Mouse (Mus musculus) embryonic facial prominence, embryonic 13.5 days (tissue): ENCODE data around the gene Vps52. TPM values are rescaled to one million over a fixed set of nuclear protein-coding genes. Genes with fewer than 3 reads are reported as not detected.

ENCODE experiments used
- ATAC-seq: fragments of 200-750 bp; cut with Nextera tagmentation; 2 replicates; pipeline ENCODE4 v1.8.0; 2017; ENCODE audit warnings: low read depth; ENCODE audit not compliant: insufficient number of reproducible peaks, insufficient read depth, low FRiP score, low TSS enrichment
- H3K27ac ChIP-seq: fragments of 300-500 bp; sonication (generic); 2 replicates; pipeline ENCODE4 v1.5.1; 2015; ENCODE audit warnings: moderate library complexity, mild to moderate bottlenecking, inconsistent platforms
- H3K27me3 ChIP-seq: fragments of 300-500 bp; sonication (generic); 2 replicates; pipeline ENCODE4 v1.6.1; 2015; ENCODE audit warnings: mild to moderate bottlenecking, inconsistent platforms
- H3K36me3 ChIP-seq: fragments of 300-500 bp; sonication (generic); 2 replicates; pipeline ENCODE4 v1.6.1; 2015; ENCODE audit warnings: mild to moderate bottlenecking, inconsistent platforms
- H3K4me1 ChIP-seq: fragments of 300-500 bp; sonication (generic); 2 replicates; pipeline ENCODE4 v1.6.1; 2015; ENCODE audit warnings: inconsistent platforms
- H3K4me2 ChIP-seq: fragments of 300-500 bp; sonication (generic); 2 replicates; pipeline ENCODE4 v1.6.1; 2015; ENCODE audit warnings: moderate library complexity, mild to moderate bottlenecking, inconsistent platforms
- H3K4me3 ChIP-seq: fragments of 300-500 bp; sonication (generic); 2 replicates; pipeline ENCODE4 v1.5.1; 2015; ENCODE audit warnings: mild to moderate bottlenecking, inconsistent platforms
- H3K9ac ChIP-seq: fragments of 300-500 bp; sonication (generic); 2 replicates; pipeline ENCODE4 v1.6.1; 2015; ENCODE audit warnings: mild to moderate bottlenecking, inconsistent platforms
- H3K9me3 ChIP-seq: fragments of 300-500 bp; sonication (generic); 2 replicates; pipeline ENCODE4 v1.6.1; 2016; ENCODE audit warnings: inconsistent platforms
- WGBS: fragments of 180-500 bp; shearing (Covaris S2); methylation state at CpG from one replicate; pipeline ENCODE4 v1.1.7; 2015; ENCODE audit warnings: mixed read lengths; 5-methylcytosine and 5-hydroxymethylcytosine counted together
- polyA plus RNA-seq: library from polyadenylated mRNA; unstranded; fragments of >200 nt; fragmentation: Nextera tagmentation; extraction: Ambion mirVana; gene quantifications from 2 replicates; pipeline ENCODE4 v1.2.1, GENCODE M21; 2015

Vps52 gene
- polyA plus RNA-seq, 1 experiment from 2014 or later, result 49.6 TPM

- peaks cover 66% of the 10 kb centered on the region for H3K36me3 ChIP-seq
- WGBS, result 95% methylated on average over 13 of the region's 13 CpGs
- no peak overlapping the region for H3K9ac ChIP-seq
- no peak overlapping the region for H3K4me3 ChIP-seq
- no peak overlapping the region for H3K27ac ChIP-seq
- peaks cover 19% of the 10 kb centered on the region for H3K4me1 ChIP-seq
- no peak for ATAC-seq
- H3K27me3 ChIP-seq, result no peaks in the 10 kb centered on the region
- no peak overlapping the region for H3K4me2 ChIP-seq
- H3K9me3 ChIP-seq, result no peaks in the 10 kb centered on the region
These were observed 3.5 kb downstream of the Vps52 start for GRCm38 (mm10) chr17:33959135-33959534.

GRCm38 (mm10) chr17:33959948-33960347 is 4.3 kb downstream of the Vps52 start:
- H3K4me2 ChIP-seq, result no peak overlapping the region
- no peak overlapping the region for H3K9ac ChIP-seq
- no peak overlapping the region for H3K27ac ChIP-seq
- no peak for ATAC-seq
- no peaks in the 10 kb centered on the region for H3K9me3 ChIP-seq
- peaks cover 65% of the 10 kb centered on the region for H3K36me3 ChIP-seq
- H3K4me1 ChIP-seq, result peaks cover 13% of the 10 kb centered on the region
- 93% methylated on average over 15 of the region's 15 CpGs for WGBS
- H3K4me3 ChIP-seq, result no peak overlapping the region
- H3K27me3 ChIP-seq, result no peaks in the 10 kb centered on the region

GRCm38 (mm10) chr17:33962876-33963275 is 7.3 kb downstream of the Vps52 start:
- ATAC-seq, result no peak
- no peak overlapping the region for H3K9ac ChIP-seq
- peaks cover 82% of the 10 kb centered on the region for H3K36me3 ChIP-seq
- no peak overlapping the region for H3K4me2 ChIP-seq
- H3K4me3 ChIP-seq, result no peak overlapping the region
- no peak overlapping the region for H3K27ac ChIP-seq
- no peaks in the 10 kb centered on the region for H3K4me1 ChIP-seq
- WGBS, result 89% methylated on average over 7 of the region's 7 CpGs
- no peaks in the 10 kb centered on the region for H3K27me3 ChIP-seq
- H3K9me3 ChIP-seq, result no peaks in the 10 kb centered on the region

GRCm38 (mm10) chr17:33965082-33965845 is 9.7 kb downstream of the Vps52 start:
- no peak overlapping the region for H3K27ac ChIP-seq
- 88% methylated on average over 16 of the region's 17 CpGs for WGBS
- ATAC-seq, result no peak
- no peaks in the 10 kb centered on the region for H3K27me3 ChIP-seq
- H3K4me2 ChIP-seq, result no peak overlapping the region
- no peak overlapping the region for H3K9ac ChIP-seq
- no peak overlapping the region for H3K4me3 ChIP-seq
- H3K36me3 ChIP-seq, result peaks cover 59% of the 10 kb centered on the region
- H3K9me3 ChIP-seq, result no peaks in the 10 kb centered on the region
- no peaks in the 10 kb centered on the region for H3K4me1 ChIP-seq

- Histone ChIP-seq H3K9me3 (no peaks in the 10 kb centered on the region), H3K27ac (no peak overlapping the region), H3K36me3 (peaks cover 52% of the 10 kb centered on the region), H3K4me2 (no peak overlapping the region), H3K27me3 (no peaks in the 10 kb centered on the region), H3K9ac (no peak overlapping the region), H3K4me3 (no peak overlapping the region), H3K4me1 (no peaks in the 10 kb centered on the region)
- ATAC-seq, result no peak
- 87% methylated on average over 16 of the region's 16 CpGs for WGBS
These were observed 10.4 kb downstream of the Vps52 start for GRCm38 (mm10) chr17:33965846-33966550.

GRCm38 (mm10) chr17:33968489-33968888 is 12.9 kb downstream of the Vps52 start:
- H3K9me3 ChIP-seq, result no peaks in the 10 kb centered on the region
- H3K36me3 ChIP-seq, result peaks cover 27% of the 10 kb centered on the region
- H3K9ac ChIP-seq, result no peak overlapping the region; the same call in 1 of the 2 replicates
- no peaks in the 10 kb centered on the region for H3K4me1 ChIP-seq
- no peak overlapping the region for H3K27ac ChIP-seq
- peak; percentile 38; the same call in 1 of the 2 replicates for ATAC-seq
- 3% methylated on average over 9 of the region's 9 CpGs for WGBS
- no peak overlapping the region for H3K4me2 ChIP-seq
- H3K4me3 ChIP-seq, result no peak overlapping the region
- peaks cover 9% of the 10 kb centered on the region; the same call in 1 of the 2 replicates for H3K27me3 ChIP-seq

GRCm38 (mm10) chr17:33968927-33969326 is 13.3 kb downstream of the Vps52 start:
- 34% methylated on average over 5 of the region's 5 CpGs for WGBS
- peaks cover 11% of the 10 kb centered on the region; the same call in 1 of the 2 replicates for H3K27me3 ChIP-seq
- no peaks in the 10 kb centered on the region for H3K9me3 ChIP-seq
- no peak overlapping the region for H3K27ac ChIP-seq
- peaks cover 23% of the 10 kb centered on the region for H3K36me3 ChIP-seq
- no peak overlapping the region for H3K9ac ChIP-seq
- H3K4me3 ChIP-seq, result no peak overlapping the region
- no peak overlapping the region for H3K4me2 ChIP-seq
- ATAC-seq, result 0 out of 2 replicates have a peak, but pooled peaks have one; percentile 27
- no peaks in the 10 kb centered on the region for H3K4me1 ChIP-seq

- Histone ChIP-seq H3K9ac (no peak overlapping the region), H3K27me3 (peaks cover 15% of the 10 kb centered on the region), H3K4me1 (no peaks in the 10 kb centered on the region), H3K4me2 (no peak overlapping the region), H3K36me3 (peaks cover 21% of the 10 kb centered on the region), H3K27ac (no peak overlapping the region), H3K9me3 (no peaks in the 10 kb centered on the region), H3K4me3 (no peak overlapping the region)
- no peak for ATAC-seq
- WGBS, result 79% methylated on average over 4 of the region's 4 CpGs
These were observed 13.8 kb downstream of the Vps52 start for GRCm38 (mm10) chr17:33969394-33969793.

GRCm38 (mm10) chr17:33972691-33973090 is 17.1 kb downstream of the Vps52 start:
- H3K4me2 ChIP-seq, result no peak overlapping the region
- H3K27me3 ChIP-seq, result peaks cover 46% of the 10 kb centered on the region
- H3K4me3 ChIP-seq, result no peak overlapping the region
- H3K9ac ChIP-seq, result no peak overlapping the region
- no peak overlapping the region for H3K27ac ChIP-seq
- no peaks in the 10 kb centered on the region for H3K36me3 ChIP-seq
- H3K9me3 ChIP-seq, result no peaks in the 10 kb centered on the region
- H3K4me1 ChIP-seq, result no peaks in the 10 kb centered on the region
- 4% methylated on average over 1 of the region's 1 CpGs for WGBS
- ATAC-seq, result no peak

- Histone ChIP-seq H3K27me3 (peaks cover 54% of the 10 kb centered on the region), H3K4me3 (no peak overlapping the region)
- 60% methylated on average over 3 of the region's 3 CpGs for WGBS
These were observed 18.0 kb downstream of the Vps52 start for GRCm38 (mm10) chr17:33973572-33973971.

GRCm38 (mm10) chr17:33977861-33978557 is 22.4 kb downstream of the Vps52 start:
- no peaks in the 10 kb centered on the region for H3K36me3 ChIP-seq
- 1% methylated on average over 57 of the region's 57 CpGs for WGBS
- H3K27ac ChIP-seq, result no peak overlapping the region
- no peaks in the 10 kb centered on the region for H3K9me3 ChIP-seq
- H3K4me1 ChIP-seq, result peaks cover 22% of the 10 kb centered on the region
- no peak for ATAC-seq
- peak overlapping the region; percentile 42 for H3K4me3 ChIP-seq
- peaks cover 72% of the 10 kb centered on the region for H3K27me3 ChIP-seq
- H3K4me2 ChIP-seq, result peak overlapping the region; percentile 58
- H3K9ac ChIP-seq, result peak overlapping the region; percentile 62

More at GRCm38 (mm10) chr17:33973572-33973971, 18.0 kb downstream of the Vps52 start:
- no peak overlapping the region for H3K9ac ChIP-seq
- H3K36me3 ChIP-seq, result no peaks in the 10 kb centered on the region
- H3K27ac ChIP-seq, result no peak overlapping the region
- peaks cover 8% of the 10 kb centered on the region for H3K4me1 ChIP-seq
- ATAC-seq, result no peak
- no peak overlapping the region for H3K4me2 ChIP-seq
- H3K9me3 ChIP-seq, result no peaks in the 10 kb centered on the region
